ENCODE assay signal across 9 mouse cellular contexts in the genomic region with DNA sequence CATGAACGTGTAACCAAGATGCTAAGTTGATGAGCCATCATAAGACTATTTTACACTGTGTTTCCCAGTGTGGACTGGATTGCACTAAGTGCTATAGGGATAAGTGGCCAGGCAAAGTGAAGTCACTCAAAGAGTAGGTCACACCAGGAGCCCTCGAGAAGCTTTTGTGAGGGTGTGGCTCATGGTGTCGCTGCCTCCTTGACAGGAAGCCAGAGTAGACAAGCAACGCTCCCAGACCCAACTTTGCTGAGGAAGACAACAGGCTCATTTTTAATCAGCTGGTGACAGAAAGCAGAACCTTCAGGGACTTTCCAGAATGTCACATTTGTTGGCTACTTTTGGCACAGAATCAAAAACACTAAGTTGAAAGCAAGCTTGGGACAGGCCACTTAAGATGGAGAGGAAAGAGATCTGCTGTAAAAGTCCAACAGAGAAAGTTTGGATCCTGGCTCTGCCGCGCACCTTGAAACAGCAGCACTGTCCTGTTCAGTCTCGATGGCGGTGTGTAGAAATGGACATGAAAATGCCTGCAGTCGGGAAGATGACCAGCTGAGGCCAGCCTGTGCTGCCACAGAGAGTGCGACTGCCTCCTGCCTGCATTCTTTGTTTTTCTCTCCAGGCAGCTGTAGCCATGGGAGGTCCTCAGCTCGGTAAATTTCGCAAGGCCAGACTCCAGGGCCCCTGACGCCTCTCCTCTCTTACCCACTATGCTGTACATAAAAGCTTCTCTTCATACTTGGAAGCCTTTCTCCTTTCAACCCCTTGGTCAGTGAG. TPM values are rescaled to one million over a fixed set of nuclear protein-coding genes. Genes with fewer than 3 reads are reported as not detected.
A peak's percentile ranks its signal among the peaks of the same experiment; 100 is the strongest.
DNase-seq lines count a peak whose midpoint lies in the region; ATAC-seq lines count a peak whose summit lies in the region.
"Had no signal": no experiment of that assay in that cellular context is flagged by ENCODE, and none has a peak within 500 bp of the region (broad histone marks: within the 10 kb centered on the region; RNA-seq: fewer than 3 reads in every experiment).

No protein-coding gene starts in this region.

- peak overlapping the region; percentile 36; the same call in 1 of the 2 replicates for H3K9ac ChIP-seq in embryonic facial prominence, embryonic 13.5 days
- no peak overlapping the region for H3K9ac ChIP-seq in heart, embryonic 12.5 days
- no peak overlapping the region for H3K9ac ChIP-seq in forebrain, embryonic 15.5 days (replicated peaks)

- no peak for ATAC-seq in embryonic facial prominence, embryonic 13.5 days (ENCODE audit: insufficient number of reproducible peaks, insufficient read depth, low FRiP score, low TSS enrichment, low read depth)
- peak; percentile 58 for ATAC-seq in heart, embryonic 12.5 days (ENCODE audit: insufficient number of reproducible peaks, low FRiP score)
- ATAC-seq in forebrain, embryonic 15.5 days (replicated peaks), result no peak

- H3K27me3 ChIP-seq in embryonic facial prominence, embryonic 13.5 days, result no peaks in the 10 kb centered on the region
- H3K27me3 ChIP-seq in embryonic facial prominence, embryonic 10.5 days (replicated peaks; ENCODE audit: low read depth, poor library complexity, severe bottlenecking), result no peaks in the 10 kb centered on the region
- H3K27me3 ChIP-seq in heart, embryonic 12.5 days (replicated peaks), result no peaks in the 10 kb centered on the region
- no peaks in the 10 kb centered on the region for H3K27me3 ChIP-seq in forebrain, embryonic 15.5 days

- no peak for DNase-seq in embryonic facial prominence, embryonic 10.5 days (ENCODE audit: low spot score)
- DNase-seq in CD4-positive, CD25-positive, alpha-beta regulatory T cell, adult 2 months (ENCODE audit: low read depth, low spot score), result peak; percentile 24
- peak; percentile 76 for DNase-seq in lung, postnatal 25 days (ENCODE audit: low spot score)
- no peak for DNase-seq in right cerebral cortex, postnatal 4 days
- DNase-seq in cerebellum, adult 8-10 months, result no peak
- DNase-seq: thymus, postnatal 36 days had no signal

- 49% methylated on average over 13 of the region's 13 CpGs for WGBS in embryonic facial prominence, embryonic 13.5 days
- WGBS in embryonic facial prominence, embryonic 10.5 days, result 48% methylated on average over 13 of the region's 13 CpGs
- 21% methylated on average over 13 of the region's 13 CpGs for WGBS in heart, embryonic 12.5 days
- WGBS in forebrain, embryonic 15.5 days, result 44% methylated on average over 13 of the region's 13 CpGs

- no peaks in the 10 kb centered on the region for H3K9me3 ChIP-seq in embryonic facial prominence, embryonic 13.5 days
- no peaks in the 10 kb centered on the region for H3K9me3 ChIP-seq in embryonic facial prominence, embryonic 10.5 days
- no peaks in the 10 kb centered on the region for H3K9me3 ChIP-seq in heart, embryonic 12.5 days (replicated peaks)
- H3K9me3 ChIP-seq in forebrain, embryonic 15.5 days, result no peaks in the 10 kb centered on the region

- no peaks in the 10 kb centered on the region for H3K36me3 ChIP-seq in embryonic facial prominence, embryonic 13.5 days
- H3K36me3 ChIP-seq in embryonic facial prominence, embryonic 10.5 days (replicated peaks), result no peaks in the 10 kb centered on the region
- no peaks in the 10 kb centered on the region for H3K36me3 ChIP-seq in heart, embryonic 12.5 days
- H3K36me3 ChIP-seq in forebrain, embryonic 15.5 days, result no peaks in the 10 kb centered on the region

- H3K4me3 ChIP-seq in embryonic facial prominence, embryonic 13.5 days, result no peak overlapping the region
- H3K4me3 ChIP-seq in embryonic facial prominence, embryonic 10.5 days, result no peak overlapping the region
- no peak overlapping the region for H3K4me3 ChIP-seq in heart, embryonic 12.5 days
- no peak overlapping the region for H3K4me3 ChIP-seq in forebrain, embryonic 15.5 days

- H3K27ac ChIP-seq in embryonic facial prominence, embryonic 13.5 days, result no peak overlapping the region
- H3K27ac ChIP-seq in embryonic facial prominence, embryonic 10.5 days (replicated peaks), result no peak overlapping the region
- peak overlapping the region; percentile 36 for H3K27ac ChIP-seq in heart, embryonic 12.5 days (ENCODE audit: poor library complexity, severe bottlenecking)
- H3K27ac ChIP-seq in forebrain, embryonic 15.5 days (replicated peaks), result no peak overlapping the region

- no peak overlapping the region for H3K4me2 ChIP-seq in embryonic facial prominence, embryonic 13.5 days
- peak overlapping the region; percentile 30; the same call in 1 of the 2 replicates for H3K4me2 ChIP-seq in heart, embryonic 12.5 days
- no peak overlapping the region for H3K4me2 ChIP-seq in forebrain, embryonic 15.5 days (replicated peaks)

- no peaks in the 10 kb centered on the region for H3K4me1 ChIP-seq in embryonic facial prominence, embryonic 13.5 days
- 0 out of 2 replicates have a peak, but pooled peaks cover 4% of the 10 kb centered on the region for H3K4me1 ChIP-seq in embryonic facial prominence, embryonic 10.5 days
- peaks cover 21% of the 10 kb centered on the region for H3K4me1 ChIP-seq in heart, embryonic 12.5 days (replicated peaks)
- no peaks in the 10 kb centered on the region for H3K4me1 ChIP-seq in forebrain, embryonic 15.5 days

RNA-seq across cellular contexts. Expression of a gene that starts 16.2 kb away (rescaled TPM):
- 35.2 and 36.1 TPM in 2 replicates for polyA plus RNA-seq in embryonic facial prominence, embryonic 13.5 days (2015; fragmentation: Nextera tagmentation; extraction: Ambion mirVana)
- polyA plus RNA-seq in embryonic facial prominence, embryonic 10.5 days (2016; fragmentation: Nextera tagmentation; extraction: Ambion mirVana), result 55.2 and 58.8 TPM in 2 replicates
- 35.0 and 38.7 TPM in 2 replicates for polyA plus RNA-seq in heart, embryonic 12.5 days (2016; fragmentation: Nextera tagmentation; extraction: Ambion mirVana)
- 18.9 and 19.0 TPM in 2 replicates for polyA plus RNA-seq in forebrain, embryonic 15.5 days (2015; fragmentation: Nextera tagmentation; extraction: Ambion mirVana)

RNA-seq across cellular contexts. Expression of a gene that starts 23.1 kb away (rescaled TPM):
- polyA plus RNA-seq in embryonic facial prominence, embryonic 13.5 days (2015; fragmentation: Nextera tagmentation; extraction: Ambion mirVana), result 3.8 and 4.7 TPM in 2 replicates
- polyA plus RNA-seq in embryonic facial prominence, embryonic 10.5 days (2016; fragmentation: Nextera tagmentation; extraction: Ambion mirVana), result 4.0 and 4.6 TPM in 2 replicates
- polyA plus RNA-seq in heart, embryonic 12.5 days (2016; fragmentation: Nextera tagmentation; extraction: Ambion mirVana), result 4.0 and 4.9 TPM in 2 replicates
- polyA plus RNA-seq in forebrain, embryonic 15.5 days (2015; fragmentation: Nextera tagmentation; extraction: Ambion mirVana), result 6.6 and 7.1 TPM in 2 replicates

RNA-seq across cellular contexts. Expression of a gene that starts 23.4 kb away (rescaled TPM):
- 1.7 and 2.3 TPM in 2 replicates for polyA plus RNA-seq in embryonic facial prominence, embryonic 13.5 days (2015; fragmentation: Nextera tagmentation; extraction: Ambion mirVana)
- polyA plus RNA-seq in embryonic facial prominence, embryonic 10.5 days (2016; fragmentation: Nextera tagmentation; extraction: Ambion mirVana), result 1.8 TPM in 2 replicates
- polyA plus RNA-seq in heart, embryonic 12.5 days (2016; fragmentation: Nextera tagmentation; extraction: Ambion mirVana), result 1.4 and 1.8 TPM in 2 replicates
- polyA plus RNA-seq in forebrain, embryonic 15.5 days (2015; fragmentation: Nextera tagmentation; extraction: Ambion mirVana), result 4.4 and 5.8 TPM in 2 replicates

RNA-seq across cellular contexts. Expression of a gene that starts 44.5 kb away (rescaled TPM):
- 346 and 350 TPM in 2 replicates for polyA plus RNA-seq in embryonic facial prominence, embryonic 13.5 days (2015; fragmentation: Nextera tagmentation; extraction: Ambion mirVana)
- 304 and 310 TPM in 2 replicates for polyA plus RNA-seq in embryonic facial prominence, embryonic 10.5 days (2016; fragmentation: Nextera tagmentation; extraction: Ambion mirVana)
- polyA plus RNA-seq in heart, embryonic 12.5 days (2016; fragmentation: Nextera tagmentation; extraction: Ambion mirVana), result 580 TPM in 2 replicates
- polyA plus RNA-seq in forebrain, embryonic 15.5 days (2015; fragmentation: Nextera tagmentation; extraction: Ambion mirVana), result 460 and 479 TPM in 2 replicates

Comparison
In these comparisons a context has a peak if more than half of its experiments do, and no peak if none do; other contexts are left out.
1. DNase-seq: peak in CD4-positive, CD25-positive, alpha-beta regulatory T cell, adult 2 months (single experiment) and lung, postnatal 25 days (single experiment); none in embryonic facial prominence, embryonic 10.5 days (single experiment), right cerebral cortex, postnatal 4 days (single experiment) and cerebellum, adult 8-10 months (single experiment).